Mouse (Mus musculus) gastrocnemius, adult 2 months (tissue): Measurements from ENCODE around the gene Kremen2. TPM values are rescaled to one million over a fixed set of nuclear protein-coding genes. Genes with fewer than 3 reads are reported as not detected.

Source experiments
- DNase-seq: peaks from one replicate; pipeline ENCODE4 v3.0.0; 2022
- H3K27ac ChIP-seq: fragments of 200-600 bp; 2 replicates; pipeline ENCODE4 v1.8.1; 2022; ENCODE audit warnings: mild to moderate bottlenecking
- H3K4me3 ChIP-seq: fragments of 200-600 bp; 2 replicates; pipeline ENCODE4 v1.8.1; 2022; ENCODE audit warnings: mild to moderate bottlenecking, moderate library complexity
- CTCF ChIP-seq: fragments of 200-600 bp; IDR thresholded peaks from 2 replicates; pipeline ENCODE4 v1.8.1; 2022; ENCODE audit warnings: antibody characterized with exemption, mild to moderate bottlenecking, moderate library complexity
- intact Hi-C: fragments of 180-260 bp; cut with DNase I; formaldehyde crosslinking; loops from one replicate; pipeline ENCODE4 v1.15.1; 2025
- total RNA-seq, 2 experiments: library from RNA; stranded (reverse); gene quantifications; 2 replicates each; pipeline ENCODE4 v1.2.3; 2021

The Kremen2 gene
- total RNA-seq, 2 experiments from 2014 or later: not detected

GRCm38 (mm10) chr17:23721886-23722285 lies 23.7 kb downstream of the Kremen2 start:
- no peak for TF ChIP-seq CTCF
- Histone ChIP-seq H3K27ac (no peak overlapping the region), H3K4me3 (no peak overlapping the region)
- DNase-seq: no peak
- intact Hi-C loops: loop anchor here (10.0 kb wide), 1 partner anchor 527 kb away; the partner anchor contains the start of gene Zfp40

GRCm38 (mm10) chr17:23719455-23719854 lies 26.2 kb downstream of the Kremen2 start:
- TF ChIP-seq CTCF: no peak
- intact Hi-C loops: no loop called here
- DNase-seq: no peak
- Histone ChIP-seq H3K27ac (no peak overlapping the region), H3K4me3 (no peak overlapping the region)

GRCm38 (mm10) chr17:23717003-23717402 lies 28.6 kb downstream of the Kremen2 start:
- Histone ChIP-seq H3K4me3 (no peak overlapping the region), H3K27ac (no peak overlapping the region)
- intact Hi-C loops: no loop called here
- no peak for DNase-seq
- no peak for TF ChIP-seq CTCF

GRCm38 (mm10) chr17:23706212-23706611 lies 39.4 kb downstream of the Kremen2 start:
- peak; percentile 83 for DNase-seq
- Histone ChIP-seq H3K4me3 (no peak overlapping the region), H3K27ac (no peak overlapping the region)
- intact Hi-C loops: loop anchor here (2.0 kb wide), 1 partner anchor 45 kb away; the partner anchor contains the start of gene Bicdl2
- TF ChIP-seq CTCF: peak; percentile 96

- H3K4me3 ChIP-seq: no peak overlapping the region
- intact Hi-C loops: loop anchor here (2.0 kb wide), 1 partner anchor 45 kb away; the partner anchor contains the start of gene Bicdl2
- H3K27ac ChIP-seq: no peak overlapping the region
- TF ChIP-seq CTCF: no peak
- DNase-seq: no peak
These were observed 40.0 kb downstream of the Kremen2 start for GRCm38 (mm10) chr17:23705525-23706104.

- TF ChIP-seq CTCF: no peak
- no peak for DNase-seq
- intact Hi-C loops: no loop called here
- Histone ChIP-seq H3K4me3 (no peak overlapping the region), H3K27ac (no peak overlapping the region)
These were observed 40.9 kb downstream of the Kremen2 start for GRCm38 (mm10) chr17:23704741-23705140.

GRCm38 (mm10) chr17:23703301-23703700 lies 42.3 kb downstream of the Kremen2 start:
- intact Hi-C loops: loop anchor here (2.0 kb wide), 1 partner anchor 26 kb away; the partner anchor contains the start of gene Tnfrsf12a
- TF ChIP-seq CTCF: no peak
- Histone ChIP-seq H3K4me3 (no peak overlapping the region), H3K27ac (no peak overlapping the region)
- no peak for DNase-seq

- intact Hi-C loops: no loop called here
- H3K4me3 ChIP-seq: peak overlapping the region; percentile 91
- peak; percentile 96 for DNase-seq
- H3K27ac ChIP-seq: peak overlapping the region; percentile 87
- TF ChIP-seq CTCF: peak; percentile 87
These were observed 45.6 kb downstream of the Kremen2 start for GRCm38 (mm10) chr17:23700079-23700478.

- peak overlapping the region; percentile 91 for H3K4me3 ChIP-seq
- peak; percentile 80 for DNase-seq
- intact Hi-C loops: no loop called here
- peak overlapping the region; percentile 87 for H3K27ac ChIP-seq
- TF ChIP-seq CTCF: peak; percentile 20; the same call in 1 of the 2 replicates
These were observed 46.2 kb downstream of the Kremen2 start for GRCm38 (mm10) chr17:23699131-23700077.

- TF ChIP-seq CTCF: no peak
- no peak overlapping the region for H3K27ac ChIP-seq
- intact Hi-C loops: no loop called here
- no peak overlapping the region for H3K4me3 ChIP-seq
- DNase-seq: no peak
These were observed 49.8 kb downstream of the Kremen2 start for GRCm38 (mm10) chr17:23695801-23696200.

- H3K4me3 ChIP-seq: no peak overlapping the region
- DNase-seq: no peak
- intact Hi-C loops: no loop called here
- TF ChIP-seq CTCF: no peak
- H3K27ac ChIP-seq: no peak overlapping the region
These were observed 51.1 kb downstream of the Kremen2 start for GRCm38 (mm10) chr17:23694491-23694890.

Other genes starting within 250 kb of the Kremen2 start
- gene Zfp213, start 181.6 kb downstream of the Kremen2 start, total RNA-seq: 1 to 10 TPM; 2.0 to 3.3 TPM
- gene Zfp13, start 146.3 kb downstream of the Kremen2 start, total RNA-seq: 1 to 10 TPM; 1.5 to 2.1 TPM
- not detected for gene Zscan10, start 145.0 kb downstream of the Kremen2 start, total RNA-seq
- under 1 TPM in 1 of 2 experiments, not detected in 1; 0.06 TPM for gene Mmp25, start 100.6 kb downstream of the Kremen2 start, total RNA-seq
- gene Bicdl2, start 85.3 kb downstream of the Kremen2 start, total RNA-seq: not detected
- 100 to 1,000 TPM; 112 to 137 TPM for gene Hcfc1r1, start 72.2 kb downstream of the Kremen2 start, total RNA-seq
- 1 to 10 TPM; 6.3 to 8.8 TPM for gene Thoc6, start 72.0 kb downstream of the Kremen2 start, total RNA-seq
- 10 to 100 TPM; 19.5 to 27.5 TPM for gene Tnfrsf12a, start 68.4 kb downstream of the Kremen2 start, total RNA-seq
- gene Cldn6, start 66.6 kb downstream of the Kremen2 start, total RNA-seq: not detected
- gene Cldn9, start 61.8 kb downstream of the Kremen2 start, total RNA-seq: under 1 TPM; 0.15 to 0.17 TPM
- gene 1520401A03Rik, start 23.1 kb downstream of the Kremen2 start, total RNA-seq: not detected
- under 1 TPM; 0.53 to 0.64 TPM for gene Pkmyt1, start 19.5 kb downstream of the Kremen2 start, total RNA-seq
- 1 to 10 TPM; 2.7 to 4.0 TPM for gene Paqr4, start 5.0 kb downstream of the Kremen2 start, total RNA-seq
- gene Flywch1, start 25.8 kb upstream of the Kremen2 start, total RNA-seq: 10 to 100 TPM; 43.3 to 50.4 TPM
- under 1 TPM; 0.47 to 0.51 TPM for gene Flywch2, start 40.2 kb upstream of the Kremen2 start, total RNA-seq
- 100 to 1,000 TPM; 178 to 227 TPM for gene Srrm2, start 44.7 kb upstream of the Kremen2 start, total RNA-seq
- gene Elob, start 83.3 kb upstream of the Kremen2 start, total RNA-seq: 100 to 1,000 TPM; 296 to 351 TPM
- gene Prss33, start 90.2 kb upstream of the Kremen2 start, total RNA-seq: not detected
- gene Prss32, start 98.0 kb upstream of the Kremen2 start, total RNA-seq: not detected
- gene Prss41, start 98.3 kb upstream of the Kremen2 start, total RNA-seq: not detected
- not detected for gene Prss21, start 122.2 kb upstream of the Kremen2 start, total RNA-seq
- not detected for gene Dcpp1, start 135.0 kb upstream of the Kremen2 start, total RNA-seq
- not detected for gene Dcpp2, start 135.0 kb upstream of the Kremen2 start, total RNA-seq
- gene Dcpp3, start 171.6 kb upstream of the Kremen2 start, total RNA-seq: not detected
- gene Sbp, start 195.8 kb upstream of the Kremen2 start, total RNA-seq: not detected
- not detected for gene Sbpl, start 209.4 kb upstream of the Kremen2 start, total RNA-seq
- gene Prss30, start 234.7 kb upstream of the Kremen2 start, total RNA-seq: not detected